Comparison of ENCODE assay signal across 8 mouse cellular contexts in genomic region chr6:90988648-90989317, GRCm38 (mm10). TPM values are rescaled to one million over a fixed set of nuclear protein-coding genes. Genes with fewer than 3 reads are reported as not detected.
DNase-seq lines count a peak whose midpoint lies in the region; TF ChIP-seq lines count a peak whose summit lies in the region.

Iqsec1 (minus strand) TSS chr6:90988685.

- TF ChIP-seq CTCF in left cerebral cortex, adult 2 months (IDR thresholded peaks at IDR 0.05) = peak; percentile 70

- no peaks in the 10 kb centered on the region for H3K79me2 ChIP-seq in macrophage (ENCODE audit: inconsistent target)

- WGBS in macrophage (ENCODE audit: missing documents) = 8% methylated on average over 37 of the region's 39 CpGs

- peak within 1 kb of the TSS; percentile 84 for H3K4me3 ChIP-seq in left cerebral cortex, adult 2 months
- no peak within 1 kb of the TSS for H3K4me3 ChIP-seq in macrophage (ENCODE audit: inconsistent target)

- H3K36me3 ChIP-seq in macrophage (ENCODE audit: inconsistent target) = no peaks in the 10 kb centered on the region

- DNase-seq in adrenal gland, adult (ENCODE audit: inconsistent age in 2 of 2, low spot score in 1 of 2) = peak; percentile 88 to 95
- peak; percentile 96 for DNase-seq in embryo, embryonic 10 days (ENCODE audit: low spot score)
- peak; percentile 65 for DNase-seq in gastrocnemius, postnatal 10 days
- peak; percentile 73 for DNase-seq in hindlimb bud, embryonic 11.5 days (ENCODE audit: extremely low spot score, low read depth, low spot score)
- DNase-seq in left cerebral cortex, adult 2 months (ENCODE audit: extremely low spot score in 1 of 2, low spot score in 2 of 2) = peak; percentile 82 to 88
- DNase-seq in retina, postnatal 7 days (ENCODE audit: low read depth, low spot score) = peak; percentile 95
- DNase-seq in urinary bladder, adult 18-20 months (ENCODE audit: low spot score in 2 of 2) = peak; percentile 81 to 87

- intact Hi-C loops in left cerebral cortex, adult 2 months (cut with DNase I) = loop anchor here (5.0 kb wide), 4 partner anchors 76 to 171 kb away; partner anchors contain the start of gene Nup210

- peak within 1 kb of the TSS; percentile 81 for H3K27ac ChIP-seq in left cerebral cortex, adult 2 months
- no peak within 1 kb of the TSS for H3K27ac ChIP-seq in macrophage

RNA-seq across cellular contexts. Expression of gene Iqsec1, which starts in this region (rescaled TPM):
- 10 to 100 TPM; 58.8 to 71.1 TPM for total RNA-seq in gastrocnemius, postnatal 10 days (2021)
- total RNA-seq in left cerebral cortex, adult 2 months (2021) = 100 to 1,000 TPM; 369 to 377 TPM
- total RNA-seq in macrophage (2018; cell fraction: chromatin; rRNA removed) = 100 to 1,000 TPM in 24 of 26 experiments, 10 to 100 TPM in 2; 71.7 to 774 (median 196) TPM
- total RNA-seq in macrophage (2018; cell fraction: cytosol; rRNA removed) = 100 to 1,000 TPM in 13 of 26 experiments, 10 to 100 TPM in 13; 44.6 to 178 (median 91.9) TPM
- 100 to 1,000 TPM in 15 of 26 experiments, 10 to 100 TPM in 11; 57.0 to 271 (median 141) TPM for total RNA-seq in macrophage (2018; cell fraction: nucleus; rRNA removed)
- polyA plus RNA-seq in macrophage (2018) = 63.5 to 135 TPM (median 75.2 TPM) in 3 replicates

Comparison
In these comparisons a context has a peak if more than half of its experiments do, and no peak if none do; other contexts are left out.
1. RNA of gene Iqsec1 (total RNA-seq): 369 to 377 TPM in left cerebral cortex, adult 2 months; 58.8 to 71.1 TPM in gastrocnemius, postnatal 10 days; every median in the first group is over 4 times any median in the second.
2. Peak in every context shown above with its lines, with median percentiles within 50 percentile points of each other: DNase-seq.